Mouse (Mus musculus) forebrain, embryonic 10.5 days (tissue): ENCODE results near the gene Gm10203. TPM values are rescaled to one million over a fixed set of nuclear protein-coding genes. Genes with fewer than 3 reads are reported as not detected.
A peak's percentile ranks its signal among the peaks of the same experiment; 100 is the strongest.
"Not testable (repeated sequence)": the region's sequence is repeated elsewhere in the genome, so short reads cannot be mapped to it uniquely, and the experiment has no call there.

Experiments
- DNase-seq: peaks from one replicate; pipeline ENCODE4 v3.0.0-alpha.2; 2017; ENCODE audit warnings: low spot score; ENCODE audit errors: extremely low spot score
- H3K27ac ChIP-seq: fragments of 300-500 bp; sonication (generic); 2 replicates; pipeline ENCODE4 v1.5.1; 2016; ENCODE audit warnings: mild to moderate bottlenecking
- H3K27me3 ChIP-seq: fragments of 300-500 bp; sonication (generic); 2 replicates; pipeline ENCODE4 v1.6.1; 2016; ENCODE audit warnings: mild to moderate bottlenecking; ENCODE audit not compliant: poor library complexity, severe bottlenecking
- H3K36me3 ChIP-seq: fragments of 300-500 bp; sonication (generic); replicated peaks from 2 replicates; pipeline ENCODE4 v1.6.1; 2016; ENCODE audit warnings: mild to moderate bottlenecking, moderate library complexity
- H3K4me1 ChIP-seq: fragments of 300-500 bp; sonication (generic); 2 replicates; pipeline ENCODE4 v1.6.1; 2016
- H3K4me3 ChIP-seq: fragments of 300-500 bp; sonication (generic); 2 replicates; pipeline ENCODE4 v1.5.1; 2016; ENCODE audit warnings: mild to moderate bottlenecking, moderate library complexity
- H3K9me3 ChIP-seq: fragments of 300-500 bp; sonication (generic); 2 replicates; pipeline ENCODE4 v1.6.1; 2016; ENCODE audit warnings: mild to moderate bottlenecking, moderate library complexity
- WGBS: fragments of 180-500 bp; shearing (Covaris S2); methylation state at CpG from one replicate; pipeline ENCODE4 v1.1.7; 2016; 5-methylcytosine and 5-hydroxymethylcytosine counted together
- polyA plus RNA-seq: library from polyadenylated mRNA; unstranded; fragments of >200 nt; fragmentation: Nextera tagmentation; extraction: Ambion mirVana; gene quantifications from 2 replicates; pipeline ENCODE4 v1.2.1, GENCODE M21; 2016

Gm10203 gene
- not detected in 2 replicates for polyA plus RNA-seq

- not testable (repeated sequence) for H3K9me3 ChIP-seq, DNase-seq, H3K27me3 ChIP-seq, H3K36me3 ChIP-seq, H3K4me3 ChIP-seq
- peaks cover 45% of the 10 kb centered on the region for H3K4me1 ChIP-seq
- H3K27ac ChIP-seq: peak within 1 kb of the TSS; percentile 66
- WGBS: 81% methylated on average over 8 of the region's 8 CpGs
Observed at GRCm38 (mm10) chr6:149129870-149130269, at the start of gene Gm10203. TSS of gene Gm10203 (plus strand) at chr6:149130170.

- no peak overlapping the region for H3K4me3 ChIP-seq
Observed at GRCm38 (mm10) chr6:149092406-149092805, 37.6 kb upstream of the Gm10203 start.

DNA sequence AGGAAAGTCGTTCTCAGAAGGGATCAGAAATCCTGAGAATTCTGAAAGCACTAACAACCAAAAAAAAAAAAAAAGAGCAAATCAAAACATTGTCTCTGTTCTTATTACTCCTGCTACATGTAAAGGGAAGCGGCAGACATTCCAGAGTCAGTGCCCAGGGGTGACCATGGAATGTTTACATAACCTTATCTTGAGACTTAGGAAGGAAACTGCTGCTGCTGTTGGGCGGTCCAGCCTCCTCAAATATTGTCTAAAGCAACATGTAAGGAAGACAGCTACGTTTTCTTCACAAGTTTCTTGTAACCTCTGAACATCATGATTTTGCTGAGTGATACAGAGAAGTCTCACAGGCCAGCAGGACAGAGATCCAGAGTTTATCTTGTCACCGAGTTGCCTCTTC is 36.5 kb upstream of the Gm10203 start:
- Histone ChIP-seq H3K27ac (no peak overlapping the region), H3K4me1 (0 out of 2 replicates have a peak, but pooled peaks cover 3% of the 10 kb centered on the region), H3K9me3 (no peaks in the 10 kb centered on the region), H3K27me3 (no peaks in the 10 kb centered on the region), H3K36me3 (peaks cover 6% of the 10 kb centered on the region; the same call in 1 of the 2 replicates), H3K4me3 (no peak overlapping the region)
- no peak for DNase-seq
- WGBS: 66% methylated on average over 5 of the region's 5 CpGs

More at GRCm38 (mm10) chr6:149092406-149092805, 37.6 kb upstream of the Gm10203 start:
- DNase-seq: no peak
- H3K27ac ChIP-seq: no peak overlapping the region
- H3K4me1 ChIP-seq: 0 out of 2 replicates have a peak, but pooled peaks cover 3% of the 10 kb centered on the region
- H3K27me3 ChIP-seq: no peaks in the 10 kb centered on the region
- H3K9me3 ChIP-seq: no peaks in the 10 kb centered on the region
- peaks cover 6% of the 10 kb centered on the region; the same call in 1 of the 2 replicates for H3K36me3 ChIP-seq
- 96% methylated on average over 6 of the region's 6 CpGs for WGBS

DNA sequence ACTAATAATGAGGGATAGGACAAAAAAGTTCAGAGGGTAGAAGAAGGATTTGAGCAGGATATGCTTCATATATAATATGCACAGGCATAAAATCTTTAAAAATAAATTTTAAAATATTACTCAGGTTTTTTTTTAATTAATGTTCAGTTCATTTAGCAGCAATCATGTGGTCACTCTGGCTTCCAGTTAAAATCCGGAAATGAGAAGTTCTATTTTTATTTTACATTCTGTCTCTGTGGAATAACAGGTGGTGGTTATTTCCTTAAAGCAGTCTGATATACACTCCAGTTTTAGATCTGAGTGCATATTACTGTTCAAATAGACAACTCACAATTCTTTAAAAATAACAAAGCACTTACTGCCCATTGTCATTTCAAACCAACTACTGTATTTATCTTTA is 35.4 kb upstream of the Gm10203 start:
- no peak for DNase-seq
- no peak overlapping the region for H3K27ac ChIP-seq
- H3K9me3 ChIP-seq: no peaks in the 10 kb centered on the region
- peaks cover 6% of the 10 kb centered on the region; the same call in 1 of the 2 replicates for H3K36me3 ChIP-seq
- no peaks in the 10 kb centered on the region for H3K27me3 ChIP-seq
- no peak overlapping the region for H3K4me3 ChIP-seq
- peaks cover 9% of the 10 kb centered on the region for H3K4me1 ChIP-seq
- WGBS: 85% methylated on average over 1 of the region's 1 CpGs

- peaks cover 17% of the 10 kb centered on the region for H3K4me1 ChIP-seq
- H3K4me3 ChIP-seq: no peak overlapping the region
- no peak overlapping the region for H3K27ac ChIP-seq
- no peak for DNase-seq
- H3K27me3 ChIP-seq: no peaks in the 10 kb centered on the region
- WGBS: 86% methylated on average over 6 of the region's 6 CpGs
- H3K9me3 ChIP-seq: no peaks in the 10 kb centered on the region
- H3K36me3 ChIP-seq: peaks cover 6% of the 10 kb centered on the region; the same call in 1 of the 2 replicates
Observed at GRCm38 (mm10) chr6:149095389-149095788, 34.6 kb upstream of the Gm10203 start.

DNA sequence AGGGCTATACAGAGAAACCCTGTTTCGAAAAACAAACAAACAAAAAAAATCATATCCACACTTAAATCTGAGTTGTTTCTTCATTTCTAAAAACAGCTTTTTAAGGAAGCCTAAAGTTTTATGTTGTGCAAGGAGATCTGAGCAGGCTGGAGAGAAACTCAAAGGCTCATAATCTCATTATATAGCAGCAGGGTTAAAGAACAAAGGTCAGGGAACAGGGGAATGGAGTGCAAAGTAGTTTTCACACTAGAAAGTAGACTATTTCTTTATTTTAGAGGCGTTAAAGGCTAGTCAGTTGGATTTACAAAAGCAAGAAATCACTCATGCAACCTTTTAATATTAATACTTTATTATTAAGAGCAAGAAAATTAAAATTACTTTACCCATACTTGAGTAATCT is 33.7 kb upstream of the Gm10203 start:
- WGBS: 85% methylated on average over 2 of the region's 2 CpGs
- no peak overlapping the region for H3K4me3 ChIP-seq
- no peak for DNase-seq
- no peak overlapping the region for H3K27ac ChIP-seq
- H3K27me3 ChIP-seq: no peaks in the 10 kb centered on the region
- peaks cover 21% of the 10 kb centered on the region for H3K4me1 ChIP-seq
- H3K9me3 ChIP-seq: no peaks in the 10 kb centered on the region
- peaks cover 6% of the 10 kb centered on the region; the same call in 1 of the 2 replicates for H3K36me3 ChIP-seq

DNA sequence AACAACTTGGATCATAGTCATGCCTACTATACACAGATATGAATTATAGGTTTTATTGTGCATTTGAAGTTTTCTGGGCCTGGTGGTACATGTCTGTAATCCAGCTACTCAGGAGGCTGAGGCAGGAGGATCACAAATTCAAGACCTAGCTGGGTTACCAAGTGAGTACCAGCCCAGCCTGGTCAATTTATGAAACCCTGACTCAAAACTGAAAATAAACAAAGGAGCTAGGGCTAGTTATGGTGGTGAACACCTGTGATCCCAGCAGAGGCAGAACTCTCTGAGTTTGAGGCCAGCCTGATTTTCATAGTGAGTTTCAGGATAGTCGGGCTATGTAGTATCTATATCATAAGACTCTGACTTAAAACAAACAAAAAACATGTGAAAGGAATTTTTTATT is 32.7 kb upstream of the Gm10203 start:
- peaks cover 4% of the 10 kb centered on the region; the same call in 1 of the 2 replicates for H3K27me3 ChIP-seq
- H3K36me3 ChIP-seq: peaks cover 6% of the 10 kb centered on the region; the same call in 1 of the 2 replicates
- no peak overlapping the region for H3K27ac ChIP-seq
- H3K4me3 ChIP-seq: no peak overlapping the region
- no peaks in the 10 kb centered on the region for H3K9me3 ChIP-seq
- WGBS: 96% methylated on average over 1 of the region's 1 CpGs
- peaks cover 25% of the 10 kb centered on the region for H3K4me1 ChIP-seq
- DNase-seq: no peak

- DNase-seq: no peak
- no peaks in the 10 kb centered on the region for H3K9me3 ChIP-seq
- H3K4me3 ChIP-seq: peak overlapping the region; percentile 92; the same call in 1 of the 2 replicates
- peaks cover 25% of the 10 kb centered on the region for H3K4me1 ChIP-seq
- H3K27me3 ChIP-seq: peaks cover 18% of the 10 kb centered on the region
- peaks cover 6% of the 10 kb centered on the region; the same call in 1 of the 2 replicates for H3K36me3 ChIP-seq
- H3K27ac ChIP-seq: no peak overlapping the region
Observed at GRCm38 (mm10) chr6:149098993-149099392, 31.0 kb upstream of the Gm10203 start.

DNA sequence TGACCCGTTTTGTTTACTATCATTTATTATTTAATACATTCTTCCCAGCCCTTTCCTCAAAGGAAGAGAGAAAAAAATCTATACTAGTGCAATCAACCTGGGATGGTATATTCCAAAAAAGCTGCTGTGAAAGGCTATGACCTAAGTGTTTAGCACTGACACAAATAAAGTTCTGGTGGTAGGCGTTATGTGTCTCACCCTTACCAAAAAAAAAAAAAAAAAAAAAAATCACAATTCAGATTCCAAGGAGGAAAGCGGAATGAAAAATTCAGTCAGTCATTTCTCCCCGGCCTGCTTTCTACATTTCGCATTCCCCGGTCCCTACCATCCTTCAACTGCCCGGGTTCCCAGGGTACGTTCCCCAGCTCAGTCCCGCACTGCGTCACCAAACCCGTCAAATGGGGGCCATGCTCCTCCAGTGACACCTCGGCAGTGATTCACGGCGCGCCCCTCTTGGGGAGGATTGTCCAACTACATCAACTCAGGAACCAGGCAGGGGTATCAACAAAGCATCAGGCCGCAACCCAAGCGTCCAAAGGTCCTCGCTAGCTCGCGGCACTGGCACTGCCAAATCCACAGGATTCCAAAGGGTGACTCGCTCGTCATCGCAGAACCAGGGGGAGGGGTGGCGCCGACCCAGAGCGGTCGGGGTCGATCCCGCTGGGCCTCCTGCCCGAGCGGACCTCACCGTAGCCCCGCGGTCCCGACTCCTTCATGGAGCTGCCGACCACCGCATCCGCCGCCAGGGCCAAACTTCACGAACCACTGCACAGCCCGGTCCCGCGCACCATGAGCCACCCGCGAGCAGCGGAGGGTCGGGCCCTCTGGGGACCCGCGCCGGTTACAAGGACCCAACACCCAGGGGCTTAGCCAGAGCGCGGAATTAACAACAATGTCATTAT is 29.5 kb upstream of the Gm10203 start:
- DNase-seq: peak; percentile 69
- H3K9me3 ChIP-seq: no peaks in the 10 kb centered on the region
- H3K27me3 ChIP-seq: peaks cover 18% of the 10 kb centered on the region
- peaks cover 22% of the 10 kb centered on the region for H3K4me1 ChIP-seq
- peaks cover 6% of the 10 kb centered on the region; the same call in 1 of the 2 replicates for H3K36me3 ChIP-seq
- peak overlapping the region; percentile 96 for H3K27ac ChIP-seq
- peak overlapping the region; percentile 92 for H3K4me3 ChIP-seq
- 2% methylated on average over 52 of the region's 52 CpGs for WGBS

- under 1% methylated on average over 115 of the region's 124 CpGs for WGBS
- peak; percentile 72 for DNase-seq
Observed at GRCm38 (mm10) chr6:149101076-149101942, 28.7 kb upstream of the Gm10203 start, which contains the start of gene Dennd5b. TSS of gene Dennd5b (minus strand) at chr6:149101680.

GRCm38 (mm10) chr6:149101943-149102243 is 28.1 kb upstream of the Gm10203 start:
- 16% methylated on average over 7 of the region's 7 CpGs for WGBS
- DNase-seq: no peak
- H3K27me3 ChIP-seq: peaks cover 18% of the 10 kb centered on the region
- no peaks in the 10 kb centered on the region for H3K9me3 ChIP-seq
- peaks cover 22% of the 10 kb centered on the region for H3K4me1 ChIP-seq
- peak overlapping the region; percentile 96 for H3K27ac ChIP-seq
- 0 out of 2 replicates have a peak, but pooled peaks cover 3% of the 10 kb centered on the region for H3K36me3 ChIP-seq
- H3K4me3 ChIP-seq: peak overlapping the region; percentile 92

More at GRCm38 (mm10) chr6:149101076-149101942, 28.7 kb upstream of the Gm10203 start, which contains the start of gene Dennd5b:
- Histone ChIP-seq H3K27me3 (peaks cover 18% of the 10 kb centered on the region), H3K4me1 (peaks cover 22% of the 10 kb centered on the region), H3K9me3 (no peaks in the 10 kb centered on the region), H3K27ac (peak within 1 kb of the TSS; percentile 96), H3K4me3 (peak within 1 kb of the TSS; percentile 92), H3K36me3 (0 out of 2 replicates have a peak, but pooled peaks cover 3% of the 10 kb centered on the region)

GRCm38 (mm10) chr6:149103451-149103850 is 26.5 kb upstream of the Gm10203 start:
- peaks cover 18% of the 10 kb centered on the region for H3K27me3 ChIP-seq
- H3K4me1 ChIP-seq: peaks cover 22% of the 10 kb centered on the region
- no peak overlapping the region for H3K4me3 ChIP-seq
- 96% methylated on average over 1 of the region's 1 CpGs for WGBS
- DNase-seq: no peak
- no peaks in the 10 kb centered on the region for H3K36me3 ChIP-seq
- H3K27ac ChIP-seq: no peak overlapping the region
- no peaks in the 10 kb centered on the region for H3K9me3 ChIP-seq
